Mouse (Mus musculus): ENCODE data around the gene Hsf3. TPM values are rescaled to one million over a fixed set of nuclear protein-coding genes. Genes with fewer than 3 reads are reported as not detected.

The Hsf3 gene
- polyA plus RNA-seq, 1 experiment, result not detected

DNA sequence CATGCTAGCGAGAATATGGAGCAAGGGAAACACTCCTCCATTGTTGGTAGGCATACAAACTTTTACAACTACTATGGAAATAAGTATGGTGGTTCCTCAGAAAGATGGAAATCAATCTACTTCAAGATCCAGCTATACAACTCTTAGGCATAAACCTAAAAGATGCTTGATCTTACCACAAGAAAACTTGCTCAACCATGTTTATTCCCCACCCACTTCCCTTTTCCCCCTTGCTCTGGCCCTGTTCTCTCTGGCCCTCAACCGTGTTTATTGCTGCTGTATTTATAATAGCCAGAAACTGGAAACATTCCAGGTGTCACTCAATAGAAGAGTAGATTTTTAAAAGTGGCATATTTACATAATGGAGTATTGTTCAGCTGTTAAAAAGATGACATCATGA lies 117.0 kb downstream of the Hsf3 start:
- Histone ChIP-seq H3K27me3 (ENCODE audit: control insufficient read depth, insufficient read depth, low read length) (no peaks in the 10 kb centered on the region), H3K4me3 (ENCODE audit: control insufficient read depth, low read depth, low read length) (no peak overlapping the region), H3K4me1 (ENCODE audit: control insufficient read depth, insufficient read depth, low read length) (no peaks in the 10 kb centered on the region), H3K27ac (ENCODE audit: control insufficient read depth, insufficient read depth, low read depth, low read length) (no peak overlapping the region), H3K36me3 (ENCODE audit: control insufficient read depth, insufficient read depth, low read length) (no peaks in the 10 kb centered on the region)
- TF ChIP-seq POLR2A (IDR thresholded peaks at IDR 0.05; ENCODE audit: control insufficient read depth, low read depth, low read length) (no peak), CTCF (IDR thresholded peaks at IDR 0.05; ENCODE audit: control insufficient read depth, insufficient read depth, insufficient replicate concordance, low read depth, low read length) (no peak)

DNA sequence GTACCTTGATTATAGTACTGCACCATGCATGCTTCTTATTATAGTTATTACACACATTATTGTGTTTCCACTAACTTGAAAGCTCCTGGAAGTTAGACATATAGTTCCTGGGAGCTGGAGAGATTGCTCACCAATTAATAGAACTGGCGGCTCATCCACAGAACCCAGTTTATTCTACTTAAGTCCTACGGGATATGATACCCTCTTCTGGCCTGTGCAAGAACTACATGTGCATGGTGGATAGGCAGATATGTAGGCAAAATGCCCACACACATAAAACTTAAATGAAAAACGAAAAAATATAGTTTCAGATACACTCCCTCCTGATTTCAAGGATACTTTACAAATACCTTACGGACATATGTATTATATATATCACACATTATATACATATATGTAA lies 126.3 kb downstream of the Hsf3 start:
- H3K4me1 ChIP-seq (ENCODE audit: control insufficient read depth, insufficient read depth, low read length), result no peaks in the 10 kb centered on the region
- H3K36me3 ChIP-seq (ENCODE audit: control insufficient read depth, insufficient read depth, low read length), result no peaks in the 10 kb centered on the region
- no peak overlapping the region for H3K27ac ChIP-seq (ENCODE audit: control insufficient read depth, insufficient read depth, low read depth, low read length)
- H3K4me3 ChIP-seq (ENCODE audit: control insufficient read depth, low read depth, low read length), result no peak overlapping the region
- TF ChIP-seq CTCF (IDR thresholded peaks at IDR 0.05; ENCODE audit: control insufficient read depth, insufficient read depth, insufficient replicate concordance, low read depth, low read length) (no peak), POLR2A (IDR thresholded peaks at IDR 0.05; ENCODE audit: control insufficient read depth, low read depth, low read length) (no peak)
- no peaks in the 10 kb centered on the region for H3K27me3 ChIP-seq (ENCODE audit: control insufficient read depth, insufficient read depth, low read length)

DNA sequence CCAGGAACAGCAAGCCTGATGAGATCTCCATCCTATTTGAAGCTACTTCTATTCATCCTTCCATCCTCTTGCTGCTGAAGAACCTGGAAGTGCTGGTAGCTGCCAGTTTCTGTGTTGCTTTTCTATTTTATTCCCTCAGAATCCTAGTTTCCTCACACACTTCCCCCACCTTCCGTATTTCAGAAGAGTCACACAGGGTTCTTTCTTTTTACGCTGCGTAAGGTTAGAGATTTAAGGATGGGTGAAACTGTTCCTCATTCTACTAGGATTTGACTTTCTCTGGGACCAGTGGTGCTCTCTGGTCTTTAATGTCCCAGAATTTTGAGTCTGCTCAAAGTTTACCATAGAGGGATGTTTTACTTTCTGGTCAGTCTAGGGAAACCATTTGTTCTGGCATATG lies 162.8 kb downstream of the Hsf3 start, which contains the start of gene Vsig4:
TSS of gene Vsig4 (minus strand) at position 101 of the 400 bp plus-strand sequence.
- Histone ChIP-seq H3K4me3 (ENCODE audit: control insufficient read depth, low read depth, low read length) (no peak within 1 kb of the TSS), H3K4me1 (ENCODE audit: control insufficient read depth, insufficient read depth, low read length) (no peaks in the 10 kb centered on the region), H3K36me3 (ENCODE audit: control insufficient read depth, insufficient read depth, low read length) (no peaks in the 10 kb centered on the region), H3K27ac (ENCODE audit: control insufficient read depth, insufficient read depth, low read depth, low read length) (no peak within 1 kb of the TSS), H3K27me3 (ENCODE audit: control insufficient read depth, insufficient read depth, low read length) (no peaks in the 10 kb centered on the region)
- no peak for TF ChIP-seq CTCF (IDR thresholded peaks at IDR 0.05; ENCODE audit: control insufficient read depth, insufficient read depth, insufficient replicate concordance, low read depth, low read length)

DNA sequence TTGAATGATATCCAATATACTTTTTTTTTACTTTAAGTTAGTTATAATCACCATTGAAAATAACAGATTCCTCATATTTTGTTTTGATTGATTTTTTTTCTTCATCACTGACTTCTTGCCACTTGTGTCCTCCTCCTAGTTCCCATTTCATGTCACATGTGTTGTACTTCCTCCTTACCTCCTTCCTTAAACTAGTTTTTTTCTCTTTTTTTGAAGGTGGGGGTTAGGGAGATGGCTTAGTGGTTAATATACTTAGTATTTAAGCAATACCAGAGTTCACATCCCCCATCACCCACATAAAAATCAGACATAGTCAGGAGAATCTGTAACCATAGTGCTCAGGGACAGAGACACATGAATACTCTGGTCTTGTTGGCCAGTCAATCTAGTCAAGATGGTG lies 199.6 kb downstream of the Hsf3 start:
- Histone ChIP-seq H3K27ac (ENCODE audit: control insufficient read depth, insufficient read depth, low read depth, low read length) (no peak overlapping the region), H3K36me3 (ENCODE audit: control insufficient read depth, insufficient read depth, low read length) (no peaks in the 10 kb centered on the region), H3K27me3 (ENCODE audit: control insufficient read depth, insufficient read depth, low read length) (no peaks in the 10 kb centered on the region), H3K4me1 (ENCODE audit: control insufficient read depth, insufficient read depth, low read length) (no peaks in the 10 kb centered on the region), H3K4me3 (ENCODE audit: control insufficient read depth, low read depth, low read length) (no peak overlapping the region)
- TF ChIP-seq CTCF (IDR thresholded peaks at IDR 0.05; ENCODE audit: control insufficient read depth, insufficient read depth, insufficient replicate concordance, low read depth, low read length), result no peak
- TF ChIP-seq POLR2A (IDR thresholded peaks at IDR 0.05; ENCODE audit: control insufficient read depth, low read depth, low read length), result no peak

Other genes starting within 250 kb of the Hsf3 start
- 0.10 TPM in 1 of 2 replicates, not detected in the other for gene Vsig4, start 162.9 kb downstream of the Hsf3 start, polyA plus RNA-seq (2012; rRNA removed)
- gene Heph, start 935 bp downstream of the Hsf3 start, polyA plus RNA-seq (2012; rRNA removed), result 0.34 and 0.43 TPM in 2 replicates

Data from testis, adult 2 months (tissue).